Mouse (Mus musculus) subcutaneous adipose tissue, adult 2 months (tissue): ENCODE data around the gene 1600012H06Rik. TPM values are rescaled to one million over a fixed set of nuclear protein-coding genes. Genes with fewer than 3 reads are reported as not detected.

Experiments used
- polyA plus RNA-seq: library from polyadenylated mRNA; depleted of rRNA; stranded (reverse); fragments of >200 nt; gene quantifications from 2 replicates; pipeline ENCODE4 v1.2.3, GENCODE M21; 2012; ENCODE audit warnings: low replicate concordance; rRNA removed

1600012H06Rik gene
- 20.5 and 22.0 TPM in 2 replicates for polyA plus RNA-seq

DNA sequence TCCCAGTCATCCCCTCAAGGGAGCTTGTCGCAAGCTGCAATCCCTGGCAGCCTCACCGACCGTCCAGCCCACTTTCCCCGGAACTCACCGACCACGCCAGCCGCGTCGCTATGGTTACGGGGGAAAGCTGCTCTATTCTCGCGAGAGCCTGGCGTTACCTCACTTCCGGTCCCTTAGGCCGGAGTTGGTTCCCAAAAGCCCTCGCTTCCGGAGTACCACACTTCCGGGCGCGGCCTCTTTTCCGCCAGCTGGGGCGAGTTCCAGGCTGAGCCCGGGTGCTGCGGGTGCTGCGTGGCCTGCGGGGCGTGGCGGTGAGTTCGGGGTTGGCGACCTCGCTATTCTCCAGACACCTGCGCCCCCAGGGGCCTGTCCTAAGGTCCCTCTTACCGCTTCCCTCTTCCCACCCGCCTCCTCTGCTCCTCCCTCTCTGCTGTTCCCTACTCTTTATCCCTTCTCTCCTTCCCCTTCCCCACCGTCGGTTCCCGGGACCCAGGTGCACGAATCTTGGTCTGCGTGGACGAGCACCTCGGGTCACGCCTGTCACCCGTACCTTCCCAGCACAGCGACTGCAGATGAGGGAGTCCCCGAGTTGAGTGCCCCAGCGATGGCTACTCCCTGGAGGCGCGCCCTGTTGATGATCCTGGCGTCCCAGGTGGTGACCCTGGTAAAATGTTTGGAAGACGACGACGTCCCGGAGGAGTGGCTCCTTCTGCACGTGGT lies at the start of gene 1600012H06Rik, which contains the start of gene Wdr27:
Gene 1600012H06Rik, plus strand, starts transcription at position 176 of the 720 bp plus-strand sequence.
Gene Wdr27, minus strand, starts transcription at position 150 of the 720 bp plus-strand sequence.

DNA sequence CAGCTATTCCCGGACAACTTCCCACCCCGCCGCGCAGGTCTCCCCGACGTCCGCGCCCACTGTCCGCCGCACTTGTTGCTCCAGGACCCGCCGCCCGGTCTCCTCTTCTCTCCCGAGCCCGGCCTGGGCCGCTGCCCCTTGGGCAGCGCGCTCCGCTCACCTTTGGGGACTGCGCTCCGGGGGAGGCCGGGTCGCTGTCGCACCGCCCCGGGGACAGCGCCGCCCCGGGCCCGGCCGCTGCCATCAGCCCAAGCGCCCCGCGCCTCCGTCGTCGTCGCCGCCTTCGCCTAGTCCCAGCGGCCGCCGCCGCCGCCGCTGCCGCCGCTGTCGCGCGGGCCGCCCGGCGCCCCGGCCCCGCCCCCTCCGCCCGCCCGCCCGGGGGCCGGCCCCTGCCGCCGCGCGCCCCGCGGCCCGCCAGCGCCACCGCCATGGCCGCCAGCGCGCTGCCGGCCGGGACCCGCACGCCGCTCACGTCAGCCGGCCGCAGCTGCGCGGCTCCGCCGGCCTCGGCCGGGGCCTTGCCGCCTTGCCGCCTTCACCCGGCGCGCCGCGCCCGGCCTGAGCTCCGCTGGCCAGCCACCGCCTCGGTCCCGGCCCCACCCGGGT lies 18.1 kb downstream of the 1600012H06Rik start, which contains the start of gene Phf10:
Gene Phf10, minus strand, starts transcription at position 323 of the 606 bp plus-strand sequence.

DNA sequence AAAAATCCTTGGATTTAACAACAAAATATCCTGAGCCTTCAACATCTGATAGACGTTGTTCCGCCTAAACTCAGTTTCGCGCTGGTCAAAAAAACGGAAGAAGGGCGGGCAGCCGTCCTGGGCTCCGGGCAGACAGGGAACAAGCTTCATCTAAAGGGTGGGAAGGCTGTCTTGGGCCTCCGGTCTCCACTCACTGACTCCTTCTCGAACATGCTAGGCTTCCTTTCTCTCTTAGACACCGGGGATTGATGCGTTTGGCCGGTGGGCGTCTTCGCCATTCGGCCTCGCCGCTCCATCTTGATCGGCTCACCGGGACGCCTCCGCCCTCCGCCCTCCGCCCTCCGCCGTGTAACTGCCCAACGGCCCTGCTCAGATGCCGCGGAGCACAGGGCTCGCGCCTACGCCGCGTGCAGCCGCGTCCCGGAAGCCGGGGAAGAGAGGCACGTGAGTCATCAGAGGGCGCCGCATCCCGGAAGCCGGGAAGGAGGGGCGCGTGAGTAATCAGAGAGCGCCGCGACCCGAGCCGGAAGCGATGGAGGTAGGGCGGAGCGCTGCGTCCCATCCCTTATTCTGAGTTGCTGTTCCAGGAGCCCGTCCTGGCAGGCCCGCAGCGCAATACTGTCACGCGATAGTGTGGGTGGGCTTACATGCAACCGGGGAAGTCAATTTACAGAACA lies 35.5 kb downstream of the 1600012H06Rik start, which contains the start of the genes 9030025P20Rik and Gm3417:
Gene 9030025P20Rik, plus strand, starts transcription at position 107 of the 677 bp plus-strand sequence.
Gene Gm3417, minus strand, starts transcription at position 429 of the 677 bp plus-strand sequence.

Other genes with a start within 250 kb of the 1600012H06Rik start
- gene Thbs2, start 248.9 kb upstream of the 1600012H06Rik start, polyA plus RNA-seq, result 29.7 and 44.2 TPM in 2 replicates
- gene Wdr27, start within 50 bp of the 1600012H06Rik start, polyA plus RNA-seq, result 4.4 and 4.8 TPM in 2 replicates
- 23.7 and 29.2 TPM in 2 replicates for gene Phf10, start 18.1 kb downstream of the 1600012H06Rik start, polyA plus RNA-seq
- gene 9030025P20Rik, start 35.3 kb downstream of the 1600012H06Rik start, polyA plus RNA-seq, result 11.5 and 14.5 TPM in 2 replicates
- gene Gm3417, start 35.6 kb downstream of the 1600012H06Rik start, polyA plus RNA-seq, result not detected in 2 replicates
- 1.1 and 4.6 TPM in 2 replicates for gene Gm3435, start 67.0 kb downstream of the 1600012H06Rik start, polyA plus RNA-seq
- gene Ermard, start 98.0 kb downstream of the 1600012H06Rik start, polyA plus RNA-seq, result 52.1 and 61.0 TPM in 2 replicates
- not detected in 2 replicates for gene Tcte3, start 98.3 kb downstream of the 1600012H06Rik start, polyA plus RNA-seq
- gene Gm3448, start 98.4 kb downstream of the 1600012H06Rik start, polyA plus RNA-seq, result 0.72 and 1.5 TPM in 2 replicates